Mouse (Mus musculus) ovary, postnatal 10 days (tissue): ENCODE measurements around the gene Plcxd3.
"Not testable (repeated sequence)": the region's sequence is repeated elsewhere in the genome, so short reads cannot be mapped to it uniquely, and the experiment has no call there.

Source experiments
- DNase-seq: peaks from one replicate; pipeline ENCODE4 v3.0.0; 2022; ENCODE audit warnings: low spot score

Plcxd3 gene

GRCm38 (mm10) chr15:4561431-4561970, 186.2 kb downstream of the Plcxd3 start:
- DNase-seq: no peak

DNA sequence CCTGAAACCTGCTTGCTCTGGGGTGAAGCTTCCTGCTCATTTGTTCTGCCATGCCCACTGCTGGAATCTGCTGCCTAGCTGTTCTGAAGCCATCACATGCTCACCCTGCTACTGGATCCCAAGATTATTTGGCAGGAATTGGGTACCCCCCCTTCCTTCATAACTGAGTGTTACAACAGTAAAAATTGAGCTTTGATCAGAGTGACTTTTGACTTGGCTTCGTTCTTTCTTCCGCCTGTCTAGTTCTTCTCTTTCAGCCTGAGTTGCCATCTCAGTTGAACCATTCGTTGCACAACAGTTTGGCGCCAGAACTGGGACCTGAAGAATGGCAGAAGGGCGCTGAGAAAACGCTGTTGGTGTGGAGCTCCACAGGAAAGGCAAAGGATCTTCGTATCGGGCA, 220.2 kb downstream of the Plcxd3 start:
- not testable (repeated sequence) for DNase-seq

GRCm38 (mm10) chr15:4598661-4599060, 223.4 kb downstream of the Plcxd3 start:
- not testable (repeated sequence) for DNase-seq

DNA sequence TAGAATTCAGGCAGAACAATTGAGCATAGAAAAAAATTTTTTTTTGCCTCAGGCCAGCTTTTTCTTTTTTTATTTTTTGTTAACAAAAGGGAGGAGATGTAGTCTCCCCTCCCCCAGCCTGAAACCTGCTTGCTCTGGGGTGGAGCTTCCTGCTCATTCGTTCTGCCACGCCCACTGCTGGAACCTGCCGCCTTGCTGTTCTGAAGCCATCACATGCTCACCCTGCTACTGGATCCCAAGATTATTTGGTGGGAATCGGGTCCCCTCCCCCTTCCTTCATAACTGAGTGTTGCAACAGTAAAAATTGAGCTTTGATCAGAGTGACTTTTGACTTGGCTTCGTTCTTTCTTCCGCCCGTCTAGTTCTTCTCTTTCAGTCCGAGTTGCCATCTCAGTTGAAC, 224.0 kb downstream of the Plcxd3 start:
- not testable (repeated sequence) for DNase-seq

GRCm38 (mm10) chr15:4605630-4606029, 230.3 kb downstream of the Plcxd3 start:
- no peak for DNase-seq
